Mouse (Mus musculus) thymus, adult 2 months (tissue): Measurements from ENCODE around the gene Supt3. TPM values are rescaled to one million over a fixed set of nuclear protein-coding genes. Genes with fewer than 3 reads are reported as not detected.

Experiments
- DNase-seq: peaks from one replicate; pipeline ENCODE4 v3.0.0; 2021
- H3K27ac ChIP-seq: fragments of 200-500 bp; 2 replicates; pipeline ENCODE4 v1.5.1; 2012; ENCODE audit warnings: low read length, control low read depth; ENCODE audit not compliant: control insufficient read depth, insufficient read depth
- H3K27me3 ChIP-seq: fragments of 200-500 bp; 2 replicates; pipeline ENCODE4 v1.6.1; 2012; ENCODE audit warnings: mild to moderate bottlenecking, low read length, moderate library complexity, mixed read lengths; ENCODE audit not compliant: control insufficient read depth, insufficient read depth
- H3K36me3 ChIP-seq: fragments of 200-500 bp; 2 replicates; pipeline ENCODE4 v1.6.1; 2012; ENCODE audit warnings: mild to moderate bottlenecking, low read length, moderate library complexity; ENCODE audit not compliant: control insufficient read depth, insufficient read depth
- H3K4me1 ChIP-seq: fragments of 200-500 bp; replicated peaks from 2 replicates; pipeline ENCODE4 v1.6.1; 2012; ENCODE audit warnings: low read length; ENCODE audit not compliant: control insufficient read depth, insufficient read depth
- H3K4me3 ChIP-seq: fragments of 200-500 bp; 2 replicates; pipeline ENCODE4 v1.5.1; 2012; ENCODE audit warnings: mild to moderate bottlenecking, low read length, control low read depth, moderate library complexity; ENCODE audit not compliant: control insufficient read depth, insufficient read depth
- CTCF ChIP-seq: fragments of 200-500 bp; IDR thresholded peaks from 2 replicates; pipeline ENCODE4 v1.5.1; 2012; ENCODE audit warnings: mild to moderate bottlenecking, control low read depth, low read length, moderate library complexity, borderline replicate concordance; ENCODE audit not compliant: control insufficient read depth, poor library complexity, insufficient read depth; ENCODE audit errors: extremely low read depth
- POLR2A ChIP-seq: fragments of 200-500 bp; IDR thresholded peaks from 2 replicates; pipeline ENCODE4 v1.6.1; 2012; ENCODE audit warnings: mild to moderate bottlenecking, low read length, control low read depth, moderate library complexity; ENCODE audit not compliant: control insufficient read depth, poor library complexity, insufficient read depth; ENCODE audit errors: extremely low read depth
- WGBS: fragments of 180-500 bp; shearing (Covaris S2); methylation state at CpG from one replicate; pipeline ENCODE4 v1.1.7; 2018; 5-methylcytosine and 5-hydroxymethylcytosine counted together
- polyA plus RNA-seq: library from polyadenylated mRNA; depleted of rRNA; stranded (reverse); fragments of >200 nt; gene quantifications from 2 replicates; pipeline ENCODE4 v1.2.3, GENCODE M21; 2012

The Supt3 gene
- polyA plus RNA-seq, 1 experiment: 4.8 TPM

DNA sequence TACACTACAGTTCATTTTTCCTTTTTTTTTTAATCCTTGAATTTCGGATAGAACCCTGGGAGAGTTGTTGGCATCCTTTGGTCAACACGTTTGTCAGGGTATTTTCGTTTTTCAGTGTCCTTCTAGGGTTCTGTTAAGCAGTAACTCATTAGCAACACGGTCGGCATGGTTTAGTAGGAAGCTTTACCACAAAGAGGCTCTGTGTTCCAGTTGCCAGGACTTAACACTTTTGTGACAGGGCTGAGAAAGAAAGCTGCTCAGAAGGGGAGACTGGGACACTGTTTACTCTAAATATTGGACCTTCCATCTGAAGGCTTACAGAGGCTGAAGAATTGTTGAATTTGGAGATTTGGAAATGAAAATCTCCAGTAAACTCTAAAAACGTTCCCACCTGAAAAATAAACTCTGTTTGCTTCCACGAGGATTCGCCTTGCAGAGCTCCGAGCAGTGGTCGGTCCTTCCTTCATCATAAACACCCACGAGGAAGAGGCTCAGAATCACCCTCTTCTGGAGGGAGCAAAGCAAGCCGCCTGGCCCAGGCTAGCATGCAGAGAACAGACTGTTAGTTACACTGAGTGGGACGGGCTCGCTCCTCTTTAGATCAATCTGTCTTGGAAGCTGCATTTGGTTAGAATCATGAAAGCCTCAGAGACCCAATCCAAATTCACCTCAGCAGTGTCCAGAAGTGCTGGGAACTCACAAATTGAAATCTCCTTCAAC lies 301.1 kb downstream of the Supt3 start:
- WGBS: 95% methylated on average over 14 of the region's 14 CpGs
- no peak for DNase-seq

DNA sequence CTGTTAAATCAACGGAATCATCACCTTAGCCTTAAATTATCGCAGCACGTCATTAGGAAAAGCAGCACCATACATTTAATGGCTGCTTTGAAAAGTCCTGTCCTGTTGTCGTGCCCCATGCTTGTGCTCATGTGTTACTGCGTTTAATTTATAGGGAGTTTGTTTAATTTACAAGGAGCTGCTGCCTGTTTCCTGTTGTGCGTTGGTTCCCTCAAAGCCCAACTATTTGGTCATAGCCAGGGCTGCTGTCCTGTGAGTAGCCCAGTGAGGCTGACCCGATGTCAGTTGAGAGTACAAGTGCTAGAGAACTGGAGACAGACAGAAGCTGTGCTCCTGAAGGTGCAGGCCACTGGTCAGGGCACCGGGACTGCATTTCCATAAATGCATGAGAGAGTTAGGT lies 304.6 kb downstream of the Supt3 start:
- no peaks in the 10 kb centered on the region for H3K4me1 ChIP-seq
- TF ChIP-seq POLR2A (no peak), CTCF (no peak)
- no peak for DNase-seq
- H3K27ac ChIP-seq: no peak overlapping the region
- no peak overlapping the region for H3K4me3 ChIP-seq
- WGBS: 96% methylated on average over 8 of the region's 8 CpGs
- H3K27me3 ChIP-seq: no peaks in the 10 kb centered on the region
- H3K36me3 ChIP-seq: no peaks in the 10 kb centered on the region

More for the DNA sequence above, 301.1 kb downstream of the Supt3 start:
- no peak for TF ChIP-seq CTCF
- TF ChIP-seq POLR2A: no peak
- no peaks in the 10 kb centered on the region for H3K4me1 ChIP-seq
- H3K27ac ChIP-seq: no peak overlapping the region
- no peak overlapping the region for H3K4me3 ChIP-seq
- H3K36me3 ChIP-seq: no peaks in the 10 kb centered on the region
- H3K27me3 ChIP-seq: no peaks in the 10 kb centered on the region

DNA sequence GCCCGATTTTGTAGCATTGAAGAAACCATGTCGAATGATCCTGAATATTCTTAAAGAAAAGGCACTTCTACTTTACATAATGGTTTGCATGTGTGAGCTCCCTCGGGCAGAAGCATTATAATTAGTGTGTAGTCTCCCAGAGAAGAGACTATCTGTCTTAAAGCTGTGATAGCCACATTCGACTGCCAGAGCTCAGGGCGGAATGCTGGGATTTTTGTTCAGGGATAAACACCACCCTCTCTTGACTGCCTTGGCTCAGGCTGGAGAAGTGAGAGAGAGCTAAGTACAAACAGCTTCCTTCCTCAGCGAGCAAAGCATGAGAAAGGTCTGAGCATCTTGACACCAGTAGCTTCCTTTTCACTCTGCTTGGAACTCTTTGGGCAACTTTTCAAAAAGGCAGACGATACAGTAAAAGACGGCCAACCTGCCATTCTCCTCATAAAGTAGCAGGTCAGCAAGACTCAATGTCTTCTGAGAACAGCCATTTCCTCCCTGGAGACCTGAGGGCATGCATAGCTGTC lies 305.1 kb downstream of the Supt3 start:
- TF ChIP-seq POLR2A (no peak), CTCF (no peak)
- no peaks in the 10 kb centered on the region for H3K27me3 ChIP-seq
- H3K4me3 ChIP-seq: no peak overlapping the region
- no peaks in the 10 kb centered on the region for H3K4me1 ChIP-seq
- no peaks in the 10 kb centered on the region for H3K36me3 ChIP-seq
- WGBS: 81% methylated on average over 8 of the region's 8 CpGs
- H3K27ac ChIP-seq: no peak overlapping the region
- no peak for DNase-seq

DNA sequence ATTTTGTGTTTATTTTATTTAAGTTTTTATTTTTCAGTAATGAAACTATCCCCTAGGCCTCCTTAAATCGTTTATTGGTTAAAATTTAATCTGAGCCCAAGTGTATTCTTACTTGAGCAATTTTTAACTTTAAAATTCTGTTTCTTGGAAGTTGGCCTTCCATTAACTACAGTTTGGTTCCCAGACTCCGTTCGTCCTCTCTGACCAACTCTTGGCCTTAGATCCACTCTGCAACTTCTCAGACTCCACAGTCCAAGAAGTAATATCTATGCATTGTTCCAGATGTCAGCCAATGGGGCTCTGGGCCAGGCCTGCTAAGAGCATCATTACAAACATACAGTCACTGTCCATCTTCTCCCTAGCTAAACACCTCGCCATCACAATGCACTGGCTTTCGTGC lies 309.4 kb downstream of the Supt3 start:
- no peak for DNase-seq
- Histone ChIP-seq H3K27ac (no peak overlapping the region), H3K27me3 (no peaks in the 10 kb centered on the region), H3K36me3 (no peaks in the 10 kb centered on the region), H3K4me1 (no peaks in the 10 kb centered on the region), H3K4me3 (no peak overlapping the region)
- WGBS: 95% methylated on average over 5 of the region's 5 CpGs
- TF ChIP-seq CTCF (no peak), POLR2A (no peak)

DNA sequence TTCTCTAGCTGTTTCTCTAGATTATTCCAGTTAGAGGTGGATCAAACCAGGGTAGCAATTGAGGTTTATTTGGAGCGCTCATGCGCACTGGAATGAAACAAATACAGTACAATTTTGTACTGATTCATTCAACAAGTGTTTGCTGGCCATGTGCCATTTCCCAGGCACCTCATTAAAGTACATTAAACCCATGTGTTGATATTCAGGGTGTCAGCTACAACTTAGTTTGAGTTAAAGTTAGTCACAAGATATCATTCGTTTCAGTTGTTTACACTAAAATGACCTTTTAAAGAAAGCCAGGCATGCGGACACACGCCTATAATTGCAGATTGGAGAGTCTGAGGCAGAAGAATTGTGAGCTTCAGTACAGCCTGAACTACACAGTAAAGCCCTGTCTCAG lies 310.1 kb downstream of the Supt3 start:
- no peak overlapping the region for H3K27ac ChIP-seq
- no peaks in the 10 kb centered on the region for H3K36me3 ChIP-seq
- no peaks in the 10 kb centered on the region for H3K4me1 ChIP-seq
- no peak for TF ChIP-seq CTCF
- no peak for TF ChIP-seq POLR2A
- WGBS: 95% methylated on average over 5 of the region's 5 CpGs
- no peaks in the 10 kb centered on the region for H3K27me3 ChIP-seq
- no peak for DNase-seq
- no peak overlapping the region for H3K4me3 ChIP-seq

- H3K4me1 ChIP-seq: no peaks in the 10 kb centered on the region
- TF ChIP-seq CTCF: no peak
- no peak for TF ChIP-seq POLR2A
- 91% methylated on average over 7 of the region's 7 CpGs for WGBS
- H3K4me3 ChIP-seq: no peak overlapping the region
- DNase-seq: no peak
- H3K36me3 ChIP-seq: no peaks in the 10 kb centered on the region
- no peak overlapping the region for H3K27ac ChIP-seq
- H3K27me3 ChIP-seq: no peaks in the 10 kb centered on the region
Observed at GRCm38 (mm10) chr17:45101064-45101463, 324.1 kb downstream of the Supt3 start.
